Mouse (Mus musculus) megakaryocyte, embryonic 14.5 days (primary cell): ENCODE results near the gene Ctnnbip1.

Experiments used
- FLI1 ChIP-seq: IDR thresholded peaks from 2 replicates; pipeline ENCODE4 v1.6.1; 2012; ENCODE audit warnings: low read length, inconsistent platforms, mixed read lengths
- GATA1 ChIP-seq: IDR thresholded peaks from 3 replicates; pipeline ENCODE4 v1.6.1; 2012; ENCODE audit warnings: mixed read lengths, low read length, inconsistent platforms, borderline replicate concordance

GRCm38 (mm10) chr4:149604518-149604917, 86.5 kb downstream of the Ctnnbip1 start:
- no peak for TF ChIP-seq GATA1
- TF ChIP-seq FLI1, result no peak
